Mouse (Mus musculus) kidney, postnatal 0 days (tissue): ENCODE data around the gene Crocc. TPM values are rescaled to one million over a fixed set of nuclear protein-coding genes. Genes with fewer than 3 reads are reported as not detected.
A peak's percentile ranks its signal among the peaks of the same experiment; 100 is the strongest.

Experiments
- ATAC-seq: fragments of 200-750 bp; cut with Nextera tagmentation; replicated peaks from 2 replicates; pipeline ENCODE4 v1.8.0; 2017; ENCODE audit warnings: low read depth, moderate number of reproducible peaks, moderate TSS enrichment, moderate library complexity; ENCODE audit not compliant: low FRiP score
- DNase-seq: peaks from one replicate; pipeline ENCODE4 v3.0.0-alpha.2; 2016; ENCODE audit warnings: low spot score
- H3K27ac ChIP-seq: fragments of 300-500 bp; sonication (generic); 2 replicates; pipeline ENCODE4 v1.5.1; 2014; ENCODE audit warnings: mild to moderate bottlenecking
- H3K27me3 ChIP-seq: fragments of 300-500 bp; sonication (generic); 2 replicates; pipeline ENCODE4 v1.6.1; 2014; ENCODE audit warnings: low read length, mixed read lengths; ENCODE audit not compliant: insufficient read depth
- H3K36me3 ChIP-seq: fragments of 300-500 bp; sonication (generic); 2 replicates; pipeline ENCODE4 v1.6.1; 2014; ENCODE audit warnings: low read length, mixed read lengths; ENCODE audit not compliant: insufficient read depth
- H3K4me1 ChIP-seq: fragments of 300-500 bp; sonication (generic); replicated peaks from 2 replicates; pipeline ENCODE4 v1.6.1; 2014; ENCODE audit warnings: antibody characterized with exemption, low read length, mixed read lengths; ENCODE audit not compliant: insufficient read depth
- H3K4me2 ChIP-seq: fragments of 300-500 bp; sonication (generic); 2 replicates; pipeline ENCODE4 v1.6.1; 2014; ENCODE audit warnings: mild to moderate bottlenecking, low read length, moderate library complexity, mixed read lengths
- H3K4me3 ChIP-seq: fragments of 300-500 bp; sonication (generic); replicated peaks from 2 replicates; pipeline ENCODE4 v1.5.1; 2014; ENCODE audit warnings: low read depth, low read length
- H3K9ac ChIP-seq: fragments of 300-500 bp; sonication (generic); 2 replicates; pipeline ENCODE4 v1.6.1; 2014; ENCODE audit warnings: low read depth, low read length
- H3K9me3 ChIP-seq: fragments of 300-500 bp; sonication (generic); replicated peaks from 2 replicates; pipeline ENCODE4 v1.6.1; 2016; ENCODE audit warnings: low read length, inconsistent platforms, mixed read lengths
- CTCF ChIP-seq: IDR thresholded peaks from 2 replicates; pipeline ENCODE4 v1.5.1; 2016; ENCODE audit warnings: antibody characterized with exemption, low read depth, mild to moderate bottlenecking, moderate library complexity
- WGBS: fragments of 180-500 bp; shearing (Covaris S2); extraction: QIAGEN DNeasy Blood & Tissue Kit; methylation state at CpG from one replicate; pipeline ENCODE4 v1.1.7; 2014; 5-methylcytosine and 5-hydroxymethylcytosine counted together
- polyA plus RNA-seq: library from polyadenylated mRNA; unstranded; fragments of >200 nt; fragmentation: Nextera tagmentation; extraction: Ambion mirVana; gene quantifications from 2 replicates; pipeline ENCODE4 v1.2.1, GENCODE M21; 2015

Gene Crocc
- polyA plus RNA-seq, 1 experiment from 2014 or later, result 7.8 TPM

DNA sequence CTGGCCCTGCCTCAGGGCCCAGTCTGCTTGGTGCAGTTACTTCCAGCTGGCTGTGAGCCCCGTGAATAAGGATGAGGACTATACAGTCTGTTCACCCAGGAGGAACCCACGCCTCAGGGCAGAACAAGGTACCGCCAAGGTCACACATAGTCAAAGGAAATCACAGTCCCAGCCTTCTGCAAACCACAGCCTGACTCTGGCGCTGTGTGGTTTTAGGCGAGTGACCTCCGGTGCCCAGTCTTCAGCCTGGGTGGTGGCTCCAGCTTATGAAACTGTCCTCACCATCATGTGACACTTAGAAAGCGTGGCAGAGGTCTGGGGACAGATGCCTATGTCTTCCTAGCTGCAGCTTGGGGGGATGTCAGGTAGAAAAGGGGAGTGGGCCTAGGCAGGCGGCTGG, 64.5 kb downstream of the Crocc start:
- Histone ChIP-seq H3K9ac (no peak overlapping the region), H3K4me1 (no peaks in the 10 kb centered on the region), H3K27me3 (no peaks in the 10 kb centered on the region), H3K36me3 (peaks cover 51% of the 10 kb centered on the region), H3K27ac (no peak overlapping the region), H3K4me2 (no peak overlapping the region), H3K4me3 (no peak overlapping the region), H3K9me3 (no peaks in the 10 kb centered on the region)
- TF ChIP-seq CTCF, result no peak
- DNase-seq (no peak), ATAC-seq (no peak)
- 92% methylated on average over 8 of the region's 8 CpGs for WGBS

DNA sequence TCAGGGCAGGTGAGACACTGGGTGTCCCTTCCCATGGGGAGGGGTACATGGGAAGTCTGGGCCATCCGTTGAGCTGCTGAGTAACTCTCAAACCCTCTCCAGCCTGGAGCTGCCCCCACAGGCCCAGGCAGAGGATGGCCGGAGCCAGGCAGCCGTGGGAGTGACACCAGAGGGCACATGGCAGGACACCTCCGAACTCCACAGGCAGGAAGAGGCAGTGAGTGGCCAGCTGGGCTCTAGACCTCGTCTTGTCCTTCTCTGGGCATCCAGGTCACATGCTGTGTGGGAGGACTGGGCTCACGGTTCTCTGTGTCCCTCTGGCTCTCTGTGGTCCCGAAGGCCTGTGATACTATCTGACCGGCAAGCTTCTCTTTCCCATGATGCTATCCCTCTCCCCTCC, 66.5 kb downstream of the Crocc start:
- 40% methylated on average over 8 of the region's 8 CpGs for WGBS
- no peak for TF ChIP-seq CTCF

DNA sequence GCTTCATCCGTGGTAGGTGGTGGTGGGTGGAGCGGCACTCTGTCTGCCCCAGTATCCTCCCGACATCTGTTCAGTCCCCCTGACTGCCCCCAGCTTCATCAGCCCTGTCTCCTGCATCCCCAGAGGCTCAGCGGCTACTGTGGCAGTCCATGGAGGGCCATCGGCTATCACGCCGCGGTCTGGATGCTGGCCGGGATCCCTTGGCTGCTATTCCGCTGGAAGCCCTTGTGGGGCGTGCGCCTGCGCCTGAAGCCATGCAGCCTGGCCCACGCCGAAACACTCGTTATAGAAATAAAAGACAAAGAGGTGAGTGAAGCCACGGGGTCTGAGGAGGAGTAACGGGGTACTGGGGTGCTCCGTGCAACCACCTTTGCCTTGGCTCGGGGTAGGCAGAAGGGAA, 68.1 kb downstream of the Crocc start:
- Histone ChIP-seq H3K9me3 (no peaks in the 10 kb centered on the region), H3K4me3 (no peak overlapping the region), H3K4me2 (no peak overlapping the region), H3K36me3 (peaks cover 33% of the 10 kb centered on the region), H3K4me1 (0 out of 2 replicates have a peak, but pooled peaks cover 10% of the 10 kb centered on the region), H3K9ac (no peak overlapping the region), H3K27me3 (no peaks in the 10 kb centered on the region), H3K27ac (no peak overlapping the region)
- DNase-seq, result no peak
- TF ChIP-seq CTCF, result no peak
- ATAC-seq, result no peak
- 88% methylated on average over 20 of the region's 20 CpGs for WGBS

More for the DNA sequence above, 66.5 kb downstream of the Crocc start:
- ATAC-seq (peak; percentile 49), DNase-seq (no peak)
- Histone ChIP-seq H3K4me2 (no peak overlapping the region), H3K36me3 (peaks cover 39% of the 10 kb centered on the region), H3K9me3 (no peaks in the 10 kb centered on the region), H3K27ac (no peak overlapping the region), H3K4me1 (0 out of 2 replicates have a peak, but pooled peaks cover 5% of the 10 kb centered on the region), H3K9ac (no peak overlapping the region), H3K4me3 (no peak overlapping the region), H3K27me3 (no peaks in the 10 kb centered on the region)

DNA sequence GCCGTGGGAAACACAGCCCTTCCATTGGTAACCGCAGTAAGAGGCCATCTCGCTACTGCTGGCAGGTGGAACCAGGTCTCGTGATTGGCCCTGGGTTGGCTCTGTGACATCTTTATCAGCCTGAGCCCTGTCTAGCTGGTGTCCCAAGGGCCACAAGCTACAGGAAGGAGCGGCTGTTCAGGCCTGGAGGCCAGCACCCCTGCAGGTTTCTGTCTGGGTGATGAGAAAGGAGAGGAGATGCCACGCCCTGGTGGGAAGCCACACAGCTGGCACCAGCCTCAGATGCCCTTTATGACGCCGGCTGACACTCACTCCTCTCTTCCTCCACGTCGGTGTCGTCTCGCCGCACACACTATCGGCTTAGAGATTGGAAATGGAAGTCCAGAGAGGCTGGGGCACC, 70.9 kb downstream of the Crocc start:
- H3K27ac ChIP-seq, result 0 out of 2 replicates have a peak overlapping the region, but pooled peaks have one; percentile 1
- no peaks in the 10 kb centered on the region for H3K27me3 ChIP-seq
- TF ChIP-seq CTCF, result no peak
- H3K4me2 ChIP-seq, result no peak overlapping the region
- DNase-seq, result no peak
- no peaks in the 10 kb centered on the region for H3K9me3 ChIP-seq
- no peak overlapping the region for H3K9ac ChIP-seq
- no peak for ATAC-seq
- peaks cover 13% of the 10 kb centered on the region for H3K36me3 ChIP-seq
- WGBS, result 86% methylated on average over 14 of the region's 14 CpGs
- H3K4me3 ChIP-seq, result no peak overlapping the region
- H3K4me1 ChIP-seq, result 0 out of 2 replicates have a peak, but pooled peaks cover 10% of the 10 kb centered on the region

DNA sequence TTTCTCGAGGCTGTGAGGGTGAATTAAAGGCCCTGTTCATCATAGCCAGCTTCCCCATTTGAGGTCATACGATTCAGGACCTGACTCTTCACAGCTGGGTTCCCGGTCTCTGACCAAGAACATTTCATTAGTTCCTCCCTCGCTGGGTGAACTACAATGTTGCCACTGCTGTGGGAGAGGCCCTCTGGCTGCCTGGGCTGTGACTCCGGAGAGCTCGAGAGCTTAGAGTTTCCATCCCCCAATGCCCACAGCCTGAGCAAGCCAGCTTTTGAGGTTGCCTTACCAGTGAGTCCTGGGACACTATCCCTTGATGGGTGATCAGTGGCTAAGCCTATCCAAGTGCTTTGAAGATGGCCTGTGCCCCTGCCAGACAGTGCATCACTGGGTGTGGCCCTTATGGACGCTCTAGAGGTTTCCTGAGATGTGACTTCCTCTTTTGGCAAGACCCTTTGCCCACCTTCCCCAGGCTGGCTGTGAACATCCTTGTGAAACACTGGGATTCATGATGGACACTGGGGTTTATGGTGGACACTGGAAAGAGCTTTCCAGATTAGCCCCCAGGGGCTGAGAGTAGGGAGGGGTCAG, 71.6 kb downstream of the Crocc start:
- Histone ChIP-seq H3K4me1 (0 out of 2 replicates have a peak, but pooled peaks cover 10% of the 10 kb centered on the region), H3K4me2 (0 out of 2 replicates have a peak overlapping the region, but pooled peaks have one; percentile 0), H3K27me3 (no peaks in the 10 kb centered on the region), H3K9me3 (no peaks in the 10 kb centered on the region), H3K27ac (peak overlapping the region; percentile 1; the same call in 1 of the 2 replicates), H3K4me3 (no peak overlapping the region), H3K36me3 (peaks cover 13% of the 10 kb centered on the region), H3K9ac (no peak overlapping the region)
- TF ChIP-seq CTCF, result no peak
- 39% methylated on average over 7 of the region's 7 CpGs for WGBS
- ATAC-seq, result no peak
- DNase-seq, result no peak

DNA sequence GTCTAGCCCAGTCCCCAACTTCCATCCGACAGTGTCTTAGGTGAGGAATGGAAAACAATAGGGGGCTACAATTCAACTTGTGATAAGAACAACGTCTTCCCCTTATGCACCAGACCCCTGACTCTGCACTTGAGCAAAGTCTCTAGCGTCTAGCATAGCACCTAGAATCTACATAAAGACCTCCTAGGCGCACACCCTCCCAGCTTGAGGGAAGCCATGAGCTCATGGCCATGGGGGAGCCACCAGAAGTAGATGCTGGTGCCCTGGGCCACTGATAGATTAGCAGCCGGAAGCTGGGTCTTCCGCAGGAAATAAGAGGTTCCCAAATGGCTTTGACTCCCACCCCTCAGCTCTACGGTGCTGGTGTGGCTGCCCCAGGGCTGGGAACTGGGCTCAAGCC, 72.9 kb downstream of the Crocc start:
- H3K36me3 ChIP-seq, result peaks cover 6% of the 10 kb centered on the region; the same call in 1 of the 2 replicates
- H3K27ac ChIP-seq, result no peak overlapping the region
- peak overlapping the region; percentile 75 for H3K9ac ChIP-seq
- ATAC-seq, result no peak
- peak overlapping the region; percentile 79 for H3K4me2 ChIP-seq
- 15% methylated on average over 7 of the region's 7 CpGs for WGBS
- TF ChIP-seq CTCF, result no peak
- no peaks in the 10 kb centered on the region for H3K9me3 ChIP-seq
- no peaks in the 10 kb centered on the region for H3K27me3 ChIP-seq
- 0 out of 2 replicates have a peak, but pooled peaks cover 10% of the 10 kb centered on the region for H3K4me1 ChIP-seq
- no peak for DNase-seq
- H3K4me3 ChIP-seq, result peak overlapping the region; percentile 83
